Mouse (Mus musculus): ENCODE measurements around the gene Adgrg4. TPM values are rescaled to one million over a fixed set of nuclear protein-coding genes. Genes with fewer than 3 reads are reported as not detected.

Gene Adgrg4
- polyA plus RNA-seq (2015; fragmentation: Nextera tagmentation; extraction: Ambion mirVana): 0.23 TPM in 1 of 2 replicates, not detected in the other

GRCm38 (mm10) chrX:56869863-56870262 lies at the start of gene Adgrg4:
Gene Adgrg4, plus strand, starts transcription at chrX:56870163.
- no peak for ATAC-seq (ENCODE audit: low FRiP score)
- Histone ChIP-seq H3K4me1 (replicated peaks) (no peaks in the 10 kb centered on the region), H3K27me3 (no peaks in the 10 kb centered on the region), H3K4me2 (no peak within 1 kb of the TSS), H3K36me3 (no peaks in the 10 kb centered on the region), H3K4me3 (no peak within 1 kb of the TSS), H3K27ac (no peak within 1 kb of the TSS), H3K9me3 (no peaks in the 10 kb centered on the region), H3K9ac (no peak within 1 kb of the TSS)
- 86% methylated on average over 2 of the region's 2 CpGs for WGBS

GRCm38 (mm10) chrX:56821765-56822603 lies 48.0 kb upstream of the Adgrg4 start, which contains the start of gene Map7d3:
Gene Map7d3, minus strand, starts transcription at chrX:56822326.
- H3K27ac ChIP-seq: no peak within 1 kb of the TSS
- H3K4me1 ChIP-seq (replicated peaks): no peaks in the 10 kb centered on the region
- WGBS: 17% methylated on average over 35 of the region's 35 CpGs
- no peaks in the 10 kb centered on the region for H3K36me3 ChIP-seq
- no peak within 1 kb of the TSS for H3K9ac ChIP-seq
- H3K9me3 ChIP-seq: no peaks in the 10 kb centered on the region
- peak; percentile 66 for ATAC-seq (ENCODE audit: low FRiP score)
- H3K4me2 ChIP-seq: peak within 1 kb of the TSS; percentile 63
- no peaks in the 10 kb centered on the region for H3K27me3 ChIP-seq
- H3K4me3 ChIP-seq: peak within 1 kb of the TSS; percentile 41

GRCm38 (mm10) chrX:56827492-56827891 lies 42.5 kb upstream of the Adgrg4 start:
- Histone ChIP-seq H3K4me2 (no peak overlapping the region), H3K27me3 (no peaks in the 10 kb centered on the region), H3K4me3 (no peak overlapping the region), H3K4me1 (replicated peaks) (no peaks in the 10 kb centered on the region), H3K27ac (no peak overlapping the region), H3K36me3 (no peaks in the 10 kb centered on the region), H3K9me3 (no peaks in the 10 kb centered on the region), H3K9ac (no peak overlapping the region)
- 83% methylated on average over 6 of the region's 6 CpGs for whole genome bisulfite sequencing
- ATAC-seq (ENCODE audit: low FRiP score): no peak

GRCm38 (mm10) chrX:56835842-56836241 lies 34.1 kb upstream of the Adgrg4 start:
- Histone ChIP-seq H3K27ac (no peak overlapping the region), H3K4me3 (no peak overlapping the region), H3K36me3 (no peaks in the 10 kb centered on the region), H3K4me2 (no peak overlapping the region), H3K9me3 (no peaks in the 10 kb centered on the region), H3K4me1 (replicated peaks) (no peaks in the 10 kb centered on the region), H3K27me3 (no peaks in the 10 kb centered on the region), H3K9ac (no peak overlapping the region)
- ATAC-seq (ENCODE audit: low FRiP score): no peak
- 93% methylated on average over 6 of the region's 6 CpGs for WGBS

GRCm38 (mm10) chrX:56839369-56839768 lies 30.6 kb upstream of the Adgrg4 start:
- no peak for ATAC-seq (ENCODE audit: low FRiP score)
- Histone ChIP-seq H3K4me2 (no peak overlapping the region), H3K4me1 (replicated peaks) (no peaks in the 10 kb centered on the region)

GRCm38 (mm10) chrX:56841255-56841654 lies 28.7 kb upstream of the Adgrg4 start:
- no peaks in the 10 kb centered on the region for H3K4me1 ChIP-seq (replicated peaks)
- H3K27ac ChIP-seq: no peak overlapping the region
- H3K27me3 ChIP-seq: no peaks in the 10 kb centered on the region
- H3K9ac ChIP-seq: no peak overlapping the region
- no peak overlapping the region for H3K4me3 ChIP-seq
- ATAC-seq (ENCODE audit: low FRiP score): no peak
- no peak overlapping the region for H3K4me2 ChIP-seq
- H3K36me3 ChIP-seq: no peaks in the 10 kb centered on the region
- no peaks in the 10 kb centered on the region for H3K9me3 ChIP-seq
- WGBS: 75% methylated on average over 5 of the region's 5 CpGs

More at GRCm38 (mm10) chrX:56839369-56839768, 30.6 kb upstream of the Adgrg4 start:
- no peak overlapping the region for H3K27ac ChIP-seq
- no peaks in the 10 kb centered on the region for H3K27me3 ChIP-seq
- no peaks in the 10 kb centered on the region for H3K9me3 ChIP-seq
- no peak overlapping the region for H3K4me3 ChIP-seq
- H3K9ac ChIP-seq: no peak overlapping the region
- no peaks in the 10 kb centered on the region for H3K36me3 ChIP-seq

- no peaks in the 10 kb centered on the region for H3K9me3 ChIP-seq
- no peaks in the 10 kb centered on the region for H3K27me3 ChIP-seq
- ATAC-seq (ENCODE audit: low FRiP score): no peak
- WGBS: 78% methylated on average over 2 of the region's 2 CpGs
- H3K4me1 ChIP-seq (replicated peaks): no peaks in the 10 kb centered on the region
- no peak overlapping the region for H3K4me3 ChIP-seq
- H3K36me3 ChIP-seq: no peaks in the 10 kb centered on the region
- H3K27ac ChIP-seq: no peak overlapping the region
- H3K4me2 ChIP-seq: no peak overlapping the region
- no peak overlapping the region for H3K9ac ChIP-seq
Observed at GRCm38 (mm10) chrX:57012891-57013290, 142.9 kb downstream of the Adgrg4 start.

- WGBS: 88% methylated on average over 5 of the region's 5 CpGs
- H3K4me3 ChIP-seq: no peak within 1 kb of the TSS
- no peak within 1 kb of the TSS for H3K9ac ChIP-seq
- no peaks in the 10 kb centered on the region for H3K4me1 ChIP-seq (replicated peaks)
- H3K27me3 ChIP-seq: no peaks in the 10 kb centered on the region
- no peaks in the 10 kb centered on the region for H3K36me3 ChIP-seq
- no peak for ATAC-seq (ENCODE audit: low FRiP score)
- no peak within 1 kb of the TSS for H3K27ac ChIP-seq
- no peak within 1 kb of the TSS for H3K4me2 ChIP-seq
- no peaks in the 10 kb centered on the region for H3K9me3 ChIP-seq
Observed at GRCm38 (mm10) chrX:57042774-57043173, 172.8 kb downstream of the Adgrg4 start, which contains the start of gene Brs3. Gene Brs3, plus strand, starts transcription at chrX:57043074.

GRCm38 (mm10) chrX:57043869-57044268 lies 173.9 kb downstream of the Adgrg4 start:
- WGBS: 74% methylated on average over 6 of the region's 6 CpGs
- H3K27me3 ChIP-seq: no peaks in the 10 kb centered on the region

More at GRCm38 (mm10) chrX:57043869-57044268, 173.9 kb downstream of the Adgrg4 start:
- ATAC-seq (ENCODE audit: low FRiP score): no peak
- no peak overlapping the region for H3K4me2 ChIP-seq
- no peak overlapping the region for H3K9ac ChIP-seq
- no peaks in the 10 kb centered on the region for H3K9me3 ChIP-seq
- H3K36me3 ChIP-seq: no peaks in the 10 kb centered on the region
- H3K4me3 ChIP-seq: no peak overlapping the region
- no peaks in the 10 kb centered on the region for H3K4me1 ChIP-seq (replicated peaks)
- H3K27ac ChIP-seq: no peak overlapping the region

Other genes with a start within 250 kb of the Adgrg4 start
- gene Fhl1, start 138.4 kb upstream of the Adgrg4 start, polyA plus RNA-seq (2015; fragmentation: Nextera tagmentation; extraction: Ambion mirVana): 127 and 139 TPM in 2 replicates
- gene Map7d3, start 47.8 kb upstream of the Adgrg4 start, polyA plus RNA-seq (2015; fragmentation: Nextera tagmentation; extraction: Ambion mirVana): 0.88 and 1.3 TPM in 2 replicates
- gene Brs3, start 172.9 kb downstream of the Adgrg4 start, polyA plus RNA-seq (2015; fragmentation: Nextera tagmentation; extraction: Ambion mirVana): 0.22 and 0.34 TPM in 2 replicates
- gene Htatsf1, start 183.4 kb downstream of the Adgrg4 start, polyA plus RNA-seq (2015; fragmentation: Nextera tagmentation; extraction: Ambion mirVana): 92.0 and 98.4 TPM in 2 replicates
- gene Vgll1, start 217.9 kb downstream of the Adgrg4 start, polyA plus RNA-seq (2015; fragmentation: Nextera tagmentation; extraction: Ambion mirVana): not detected in 2 replicates

All from hindbrain, embryonic 13.5 days (tissue).